Mouse (Mus musculus): ENCODE results near the gene Tmsb15b2.
"Not testable (repeated sequence)": the region's sequence is repeated elsewhere in the genome, so short reads cannot be mapped to it uniquely, and the experiment has no call there.

Gene Tmsb15b2

GRCm38 (mm10) chrX:136975397-136975796 is at the start of gene Tmsb15b2:
Gene Tmsb15b2 (minus strand): TSS chrX:136975497.
- DNase-seq (ENCODE audit: low read depth, low spot score), result not testable (repeated sequence)

- no peak for DNase-seq (ENCODE audit: low read depth, low spot score)
Measured at GRCm38 (mm10) chrX:137019310-137019709, 44.0 kb upstream of the Tmsb15b2 start.

GRCm38 (mm10) chrX:137017668-137018067 is 42.4 kb upstream of the Tmsb15b2 start:
- DNase-seq (ENCODE audit: low read depth, low spot score), result no peak

DNA sequence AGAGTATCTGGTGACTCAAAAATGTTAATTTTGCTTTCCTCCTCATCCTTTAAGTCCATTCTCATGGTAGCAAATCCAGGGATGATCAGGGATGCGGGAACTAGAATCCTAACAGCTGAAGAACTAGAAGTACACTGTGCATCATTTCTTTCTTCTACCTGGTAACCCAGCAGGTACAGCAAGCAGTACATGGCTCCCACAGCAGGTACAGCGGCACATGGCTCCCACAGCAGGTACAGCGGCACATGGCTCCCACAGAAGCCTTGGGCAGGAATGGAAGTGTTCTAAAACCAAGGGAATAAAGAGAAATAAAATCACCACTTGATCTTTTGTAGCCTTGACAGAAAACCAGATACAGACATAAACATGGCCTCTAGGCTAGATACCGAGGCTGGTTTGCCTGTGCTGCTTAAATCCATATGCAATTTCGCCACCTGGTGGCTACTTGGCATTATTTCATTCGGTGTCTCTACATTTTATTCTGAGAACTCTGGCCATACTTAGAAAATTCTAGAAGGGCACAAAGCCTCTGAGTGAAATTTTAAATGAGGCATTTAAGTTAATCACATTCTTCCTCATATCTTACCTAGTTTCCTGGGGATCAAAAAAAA is 39.9 kb upstream of the Tmsb15b2 start:
- no peak for DNase-seq (ENCODE audit: low read depth, low spot score)

- no peak for DNase-seq (ENCODE audit: low read depth, low spot score)
Measured at GRCm38 (mm10) chrX:136996256-136996655, 21.0 kb upstream of the Tmsb15b2 start.

DNA sequence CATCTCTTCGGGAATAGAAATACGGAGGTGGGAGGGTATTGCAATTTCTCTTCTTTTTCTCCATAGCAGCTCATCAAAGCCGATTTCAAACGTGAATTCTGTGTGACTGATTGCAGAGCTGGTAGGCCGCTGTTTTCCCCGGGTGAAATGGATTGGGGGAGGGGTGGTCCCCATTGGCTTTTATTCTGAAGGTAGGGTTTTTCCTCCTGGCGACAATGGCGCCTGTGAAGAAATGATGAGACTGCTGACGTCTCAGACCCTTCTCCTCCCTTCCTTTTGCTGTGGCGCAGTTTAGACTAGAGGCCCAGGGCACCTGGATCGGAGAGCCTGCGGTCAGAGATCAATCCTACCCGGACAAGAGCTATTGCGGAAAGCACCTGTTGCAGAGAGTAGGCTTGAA is 18.3 kb upstream of the Tmsb15b2 start:
- DNase-seq (ENCODE audit: low read depth, low spot score), result no peak

DNA sequence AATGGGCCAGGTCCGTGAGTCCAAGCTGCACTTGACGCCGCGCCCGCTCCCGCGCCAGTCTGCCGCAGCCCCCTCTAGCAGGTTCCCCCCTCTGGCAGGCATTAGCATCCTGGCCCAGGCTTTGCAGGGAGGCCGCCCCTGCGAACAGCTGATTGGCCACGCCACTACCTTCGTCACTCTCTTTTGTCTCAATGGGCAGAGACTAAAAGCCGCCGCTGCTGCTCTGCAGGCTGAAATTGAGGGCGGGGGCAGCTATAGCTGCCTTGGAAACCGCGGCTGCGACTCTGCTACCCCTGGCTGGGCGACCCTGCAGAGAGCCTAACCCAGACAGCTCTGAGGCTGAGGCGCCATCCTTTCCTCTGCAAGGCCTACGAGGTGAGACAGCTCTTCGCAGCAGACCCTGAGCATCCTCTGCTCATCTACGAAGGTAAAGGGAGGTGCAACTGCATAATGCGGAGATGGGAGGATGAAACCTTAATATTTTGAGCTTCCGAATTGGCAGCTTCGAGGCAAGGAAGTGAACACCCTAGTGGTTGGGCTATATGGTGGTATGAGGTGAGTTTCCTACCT is 17.8 kb upstream of the Tmsb15b2 start, which contains the start of gene Zcchc18:
TSS of gene Zcchc18 (plus strand) at position 178 of the 570 bp plus-strand sequence.
- peak; percentile 46 for DNase-seq (ENCODE audit: low read depth, low spot score)

DNA sequence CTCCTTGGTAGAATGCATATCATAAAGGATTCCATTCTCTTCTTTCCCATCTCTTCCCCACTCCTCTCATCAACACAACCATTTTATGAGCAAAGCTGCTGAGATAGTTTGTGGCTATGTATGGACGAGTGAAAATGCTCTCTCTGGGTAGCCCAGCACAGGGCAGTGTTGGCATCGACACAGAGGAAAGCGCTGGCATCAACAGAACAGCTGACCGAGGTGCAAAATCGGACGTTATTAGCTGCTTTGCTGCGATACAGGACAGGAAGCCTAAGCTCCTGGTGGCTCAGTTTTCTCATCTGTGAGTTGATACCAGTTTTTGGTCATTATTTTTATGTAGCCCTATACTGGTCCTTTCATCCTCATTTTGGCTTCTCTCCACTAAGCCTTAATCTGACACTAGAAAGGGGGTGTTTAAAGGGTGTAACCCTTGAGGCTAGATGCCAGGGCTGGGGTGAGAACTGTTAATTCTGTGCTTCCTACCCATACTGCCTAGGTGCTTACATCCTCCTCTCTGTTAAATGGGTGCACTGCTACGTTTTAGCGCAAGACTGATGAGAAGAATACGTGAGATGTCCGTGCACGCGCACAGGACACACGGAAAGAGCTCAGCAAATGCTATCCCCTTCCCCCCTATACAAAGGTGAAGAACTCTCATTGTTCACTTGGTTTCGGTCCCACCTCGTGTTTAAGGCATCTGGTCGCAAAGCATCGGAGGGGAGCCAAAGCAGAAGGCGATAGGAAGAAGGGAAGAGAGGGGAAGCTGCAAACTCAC is 17.1 kb upstream of the Tmsb15b2 start:
- DNase-seq (ENCODE audit: low read depth, low spot score), result no peak

GRCm38 (mm10) chrX:136991274-136991673 is 16.0 kb upstream of the Tmsb15b2 start:
- DNase-seq (ENCODE audit: low read depth, low spot score), result no peak

GRCm38 (mm10) chrX:136986039-136986438 is 10.7 kb upstream of the Tmsb15b2 start:
- no peak for DNase-seq (ENCODE audit: low read depth, low spot score)

DNA sequence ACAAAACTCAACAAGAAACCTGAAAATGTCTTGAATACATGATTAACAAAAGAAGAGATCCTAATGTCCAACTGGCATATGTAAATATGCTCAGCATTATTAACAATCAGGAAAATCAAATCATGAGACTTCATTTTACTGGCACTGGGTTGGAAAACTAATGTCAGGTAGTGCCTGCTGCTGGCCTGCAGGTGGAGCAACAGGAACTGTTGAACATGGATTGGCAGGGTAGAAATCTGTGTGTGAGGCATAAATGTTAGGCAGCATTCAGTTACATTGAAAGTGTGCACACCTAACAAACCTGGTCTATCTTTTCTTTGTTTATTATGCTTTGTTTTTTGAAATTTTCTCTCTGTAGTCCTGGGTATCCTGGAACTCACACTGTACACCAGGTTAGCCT is 3.3 kb upstream of the Tmsb15b2 start:
- DNase-seq (ENCODE audit: low read depth, low spot score), result no peak

- DNase-seq (ENCODE audit: low read depth, low spot score), result peak; percentile 39
Measured at GRCm38 (mm10) chrX:136976424-136977084, 1.3 kb upstream of the Tmsb15b2 start, which contains the start of the genes Tmsb15l and Tmsb15b1. Gene Tmsb15l (minus strand): TSS chrX:136976869. Gene Tmsb15b1 (minus strand): TSS chrX:136976874.

DNA sequence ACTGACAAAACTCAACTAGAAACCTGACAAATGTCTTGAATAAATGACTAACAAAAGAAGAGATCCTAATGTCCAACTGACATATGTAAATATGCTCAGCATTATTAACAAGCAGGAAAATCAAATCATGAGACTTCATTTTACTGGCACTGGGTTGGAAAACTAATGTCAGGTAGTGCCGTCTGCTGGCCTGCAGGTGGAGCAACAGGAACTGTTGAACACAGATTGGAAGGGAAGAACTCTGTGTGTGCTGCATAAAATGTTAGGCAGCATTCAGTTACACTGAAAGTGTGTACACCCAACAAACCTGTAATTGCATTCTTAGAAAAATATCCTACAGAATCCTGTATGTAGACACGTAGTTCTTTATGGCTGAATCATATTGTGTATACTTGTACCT is 15.6 kb downstream of the Tmsb15b2 start:
- DNase-seq (ENCODE audit: low read depth, low spot score), result no peak

DNA sequence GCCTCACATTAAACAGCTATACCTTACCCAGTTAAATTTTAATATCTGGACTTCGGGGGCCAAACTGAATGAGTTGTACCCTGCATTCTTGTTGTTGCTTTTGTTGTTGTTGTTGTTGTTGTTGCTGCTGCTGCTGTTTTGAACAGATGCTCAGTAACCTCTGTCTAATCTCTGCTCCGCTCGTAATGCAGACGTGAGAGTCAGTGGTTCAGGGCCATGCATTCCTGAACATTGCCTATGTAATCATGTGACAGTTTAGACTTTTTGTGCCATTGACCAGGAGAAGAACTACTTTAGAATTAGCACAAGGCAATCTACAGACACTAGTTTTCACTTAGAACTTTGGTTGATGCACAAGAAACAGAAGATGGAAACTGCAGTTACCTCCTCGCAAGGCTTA is 17.0 kb downstream of the Tmsb15b2 start:
- DNase-seq (ENCODE audit: low read depth, low spot score), result not testable (repeated sequence)

DNA sequence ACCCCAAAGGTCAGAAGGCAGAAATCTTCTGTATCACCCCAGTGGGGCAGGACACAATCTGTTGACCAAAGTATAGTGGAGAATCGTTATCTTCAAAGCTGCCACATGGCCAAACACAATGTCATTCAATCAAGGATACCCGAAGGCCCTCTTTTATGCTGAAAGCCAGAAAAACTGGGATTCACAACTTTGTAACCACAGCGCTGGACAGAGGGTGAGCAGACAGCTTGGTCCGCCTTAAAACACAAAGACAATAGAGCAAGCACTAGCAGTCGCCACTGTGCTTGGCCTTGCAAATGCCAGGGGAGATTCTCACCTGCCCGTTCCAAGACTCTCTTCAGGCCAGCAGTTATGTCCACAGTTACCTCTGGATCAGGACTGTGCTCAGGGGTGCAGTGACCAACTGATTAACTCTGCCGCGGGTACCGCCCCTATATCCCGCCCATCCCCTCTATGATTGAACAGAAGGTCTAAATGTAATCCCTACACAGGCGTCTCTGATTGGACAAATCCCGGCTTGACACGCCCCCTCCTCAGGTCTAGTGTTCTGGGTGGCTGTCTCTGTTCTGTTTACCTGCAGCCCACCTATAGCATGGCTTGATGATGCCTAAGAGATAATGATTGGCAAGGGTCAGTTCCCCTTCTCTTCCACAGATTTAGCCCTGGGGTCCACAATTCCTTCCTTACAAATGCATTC is 17.6 kb downstream of the Tmsb15b2 start:
- DNase-seq (ENCODE audit: low read depth, low spot score), result peak; percentile 20

DNA sequence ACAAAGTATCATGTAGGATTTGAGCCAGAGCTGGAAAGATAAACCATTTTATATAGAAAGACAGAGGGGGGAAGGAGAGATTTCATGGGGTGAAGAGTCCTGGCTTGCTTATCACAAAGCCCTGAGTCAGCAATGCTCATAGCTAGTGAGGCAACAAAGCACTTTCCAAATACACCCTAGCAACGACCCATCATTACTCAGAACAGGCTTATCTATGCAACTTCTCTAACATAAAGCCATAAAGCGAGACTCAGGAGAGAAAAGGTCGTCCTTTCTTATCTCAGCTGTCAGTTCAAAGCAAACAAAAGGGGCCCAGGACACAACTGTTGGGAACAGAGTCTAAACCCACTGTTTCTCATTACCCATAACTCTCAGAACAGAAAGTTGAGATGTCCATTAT is 37.3 kb downstream of the Tmsb15b2 start:
- DNase-seq (ENCODE audit: low read depth, low spot score), result no peak

DNA sequence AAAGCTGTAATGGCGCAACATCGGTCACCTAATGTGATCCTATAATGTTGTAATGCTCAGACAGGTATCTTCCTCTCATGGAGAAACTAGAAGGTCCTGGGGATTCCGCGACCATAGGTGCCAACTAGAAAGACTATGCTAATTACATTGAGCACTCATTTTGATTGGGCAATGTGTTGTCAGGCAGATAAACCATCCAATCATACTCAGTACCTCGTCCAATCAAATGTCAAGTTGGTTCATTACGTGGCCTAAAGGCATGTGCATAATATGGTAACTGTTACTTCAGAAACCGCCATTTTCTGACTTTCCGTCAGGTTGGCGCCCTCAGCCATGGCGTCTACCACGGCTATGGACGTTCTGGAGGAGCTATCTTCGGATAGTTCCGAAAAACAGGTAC is 48.3 kb downstream of the Tmsb15b2 start, which contains the start of gene H2bfm:
TSS of gene H2bfm (plus strand) at position 295 of the 400 bp plus-strand sequence.
- no peak for DNase-seq (ENCODE audit: low read depth, low spot score)

DNA sequence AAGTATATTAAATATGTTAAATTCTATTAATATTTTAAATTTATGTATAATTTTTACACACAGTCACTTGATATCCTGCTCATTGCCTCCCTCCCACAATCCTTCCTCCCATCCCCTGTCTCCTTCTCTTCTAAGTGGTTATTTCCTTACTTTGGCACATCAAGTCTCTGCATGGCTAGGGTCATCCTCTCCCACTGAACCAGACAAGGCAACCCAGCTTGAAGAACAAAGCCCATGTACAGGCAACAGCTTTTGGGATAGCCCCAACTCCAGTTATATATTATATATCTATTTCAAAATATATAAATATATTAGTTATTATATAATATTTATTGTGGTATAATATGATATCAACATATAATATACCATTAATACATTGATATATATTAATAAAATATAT is 49.4 kb downstream of the Tmsb15b2 start:
- no peak for DNase-seq (ENCODE audit: low read depth, low spot score)

Data from WW6 (cell line).